Mouse (Mus musculus) liver, postnatal 0 days (tissue): ENCODE measurements around the gene Strada. TPM values are rescaled to one million over a fixed set of nuclear protein-coding genes. Genes with fewer than 3 reads are reported as not detected.

ENCODE experiments used
- ATAC-seq: fragments of 200-750 bp; cut with Nextera tagmentation; 2 replicates; pipeline ENCODE4 v1.8.0; 2017; ENCODE audit warnings: mild to moderate bottlenecking, moderate library complexity
- DNase-seq: peaks from one replicate; pipeline ENCODE4 v3.0.0-alpha.2; 2016
- H3K27ac ChIP-seq: fragments of 300-500 bp; sonication (generic); 2 replicates; pipeline ENCODE4 v1.5.1; 2014; ENCODE audit warnings: antibody characterized with exemption, moderate library complexity, mild to moderate bottlenecking, low read depth
- H3K27me3 ChIP-seq: fragments of 300-500 bp; sonication (generic); 2 replicates; pipeline ENCODE4 v1.6.1; 2014; ENCODE audit warnings: low read length, control low read depth, mixed read lengths; ENCODE audit not compliant: insufficient read depth
- H3K36me3 ChIP-seq: fragments of 300-500 bp; sonication (generic); replicated peaks from 2 replicates; pipeline ENCODE4 v1.6.1; 2014; ENCODE audit warnings: mild to moderate bottlenecking, control low read depth, low read length, moderate library complexity, mixed read lengths; ENCODE audit not compliant: insufficient read depth
- H3K4me1 ChIP-seq: fragments of 300-500 bp; sonication (generic); 2 replicates; pipeline ENCODE4 v1.6.1; 2014; ENCODE audit warnings: antibody characterized with exemption, mild to moderate bottlenecking, control low read depth; ENCODE audit not compliant: insufficient read depth
- H3K4me2 ChIP-seq: fragments of 300-500 bp; sonication (generic); 2 replicates; pipeline ENCODE4 v1.6.1; 2014; ENCODE audit warnings: low read depth, mild to moderate bottlenecking, low read length, moderate library complexity, mixed read lengths
- H3K4me3 ChIP-seq: fragments of 300-500 bp; sonication (generic); 2 replicates; pipeline ENCODE4 v1.5.1; 2014; ENCODE audit warnings: low read depth, low read length
- H3K9ac ChIP-seq: fragments of 300-500 bp; sonication (generic); replicated peaks from 2 replicates; pipeline ENCODE4 v1.6.1; 2014; ENCODE audit warnings: mild to moderate bottlenecking, moderate library complexity
- H3K9me3 ChIP-seq: fragments of 300-500 bp; sonication (generic); 2 replicates; pipeline ENCODE4 v1.6.1; 2016; ENCODE audit warnings: mild to moderate bottlenecking, control low read depth, low read length, mixed read lengths
- CTCF ChIP-seq: sonication (generic); IDR thresholded peaks from 2 replicates; pipeline ENCODE4 v1.5.1; 2016; ENCODE audit warnings: antibody characterized with exemption, low read depth
- EP300 ChIP-seq: IDR thresholded peaks from 2 replicates; pipeline ENCODE4 v1.6.1; 2016; ENCODE audit warnings: antibody characterized with exemption, low read depth, mild to moderate bottlenecking
- WGBS: fragments of 180-500 bp; shearing (Covaris S2); extraction: QIAGEN DNeasy Blood & Tissue Kit; methylation state at CpG from one replicate; pipeline ENCODE4 v1.1.7; 2014; ENCODE audit not compliant: insufficient replicate concordance; 5-methylcytosine and 5-hydroxymethylcytosine counted together
- polyA plus RNA-seq: library from polyadenylated mRNA; unstranded; fragments of >200 nt; fragmentation: Nextera tagmentation; extraction: Ambion mirVana; gene quantifications from 2 replicates; pipeline ENCODE4 v1.2.1, GENCODE M21; 2015

Strada gene
- polyA plus RNA-seq, 1 experiment from 2014 or later, result 4.9 TPM

GRCm38 (mm10) chr11:106198277-106198676 is 3.7 kb downstream of the Strada start:
- no peak overlapping the region for H3K27ac ChIP-seq
- no peaks in the 10 kb centered on the region for H3K9me3 ChIP-seq
- DNase-seq (no peak), ATAC-seq (no peak)
- TF ChIP-seq CTCF (no peak), EP300 (no peak)
- no peak overlapping the region for H3K4me3 ChIP-seq
- no peak overlapping the region for H3K4me2 ChIP-seq
- no peak overlapping the region for H3K9ac ChIP-seq
- H3K36me3 ChIP-seq, result peaks cover 33% of the 10 kb centered on the region
- peaks cover 21% of the 10 kb centered on the region for H3K4me1 ChIP-seq
- 46% methylated on average over 4 of the region's 4 CpGs for WGBS
- no peaks in the 10 kb centered on the region for H3K27me3 ChIP-seq

GRCm38 (mm10) chr11:106195341-106195740 is 6.6 kb downstream of the Strada start:
- no peak overlapping the region for H3K4me3 ChIP-seq
- DNase-seq (no peak), ATAC-seq (no peak)
- no peaks in the 10 kb centered on the region for H3K27me3 ChIP-seq
- no peak overlapping the region for H3K9ac ChIP-seq
- no peak overlapping the region for H3K27ac ChIP-seq
- H3K4me1 ChIP-seq, result peaks cover 28% of the 10 kb centered on the region
- no peak for TF ChIP-seq CTCF
- TF ChIP-seq EP300, result no peak
- H3K4me2 ChIP-seq, result no peak overlapping the region
- no peaks in the 10 kb centered on the region for H3K9me3 ChIP-seq
- H3K36me3 ChIP-seq, result peaks cover 17% of the 10 kb centered on the region; the same call in 1 of the 2 replicates

- Histone ChIP-seq H3K27ac (no peak overlapping the region), H3K9me3 (no peaks in the 10 kb centered on the region), H3K4me3 (no peak overlapping the region), H3K4me1 (peaks cover 28% of the 10 kb centered on the region), H3K36me3 (peaks cover 17% of the 10 kb centered on the region; the same call in 1 of the 2 replicates), H3K27me3 (no peaks in the 10 kb centered on the region), H3K4me2 (no peak overlapping the region), H3K9ac (no peak overlapping the region)
- ATAC-seq, result no peak
- TF ChIP-seq EP300, result no peak
- TF ChIP-seq CTCF, result no peak
- 88% methylated on average over 7 of the region's 7 CpGs for WGBS
- no peak for DNase-seq
Observed at GRCm38 (mm10) chr11:106194891-106195290, 7.1 kb downstream of the Strada start.

GRCm38 (mm10) chr11:106194155-106194541 is 7.8 kb downstream of the Strada start:
- peak overlapping the region; percentile 91 for H3K27ac ChIP-seq
- no peaks in the 10 kb centered on the region for H3K9me3 ChIP-seq
- H3K4me1 ChIP-seq, result peaks cover 28% of the 10 kb centered on the region
- DNase-seq, result no peak
- no peak for ATAC-seq
- TF ChIP-seq EP300 (no peak), CTCF (no peak)
- H3K4me3 ChIP-seq, result peak overlapping the region; percentile 59
- peak overlapping the region; percentile 68 for H3K9ac ChIP-seq
- peaks cover 17% of the 10 kb centered on the region; the same call in 1 of the 2 replicates for H3K36me3 ChIP-seq
- peak overlapping the region; percentile 77 for H3K4me2 ChIP-seq
- H3K27me3 ChIP-seq, result no peaks in the 10 kb centered on the region
- WGBS, result 23% methylated on average over 3 of the region's 3 CpGs

GRCm38 (mm10) chr11:106193371-106194154 is 8.4 kb downstream of the Strada start:
- peak; percentile 96 for ATAC-seq
- Histone ChIP-seq H3K4me1 (peaks cover 28% of the 10 kb centered on the region), H3K9me3 (no peaks in the 10 kb centered on the region), H3K27me3 (no peaks in the 10 kb centered on the region), H3K9ac (peak overlapping the region; percentile 68), H3K4me2 (peak overlapping the region; percentile 77), H3K27ac (peak overlapping the region; percentile 91), H3K36me3 (peaks cover 17% of the 10 kb centered on the region; the same call in 1 of the 2 replicates), H3K4me3 (peak overlapping the region; percentile 59)
- WGBS, result under 1% methylated on average over 42 of the region's 44 CpGs
- DNase-seq, result peak; percentile 100
- TF ChIP-seq CTCF (no peak), EP300 (no peak)

GRCm38 (mm10) chr11:106192657-106193370 is 9.2 kb downstream of the Strada start:
- Histone ChIP-seq H3K9me3 (no peaks in the 10 kb centered on the region), H3K4me3 (peak overlapping the region; percentile 59), H3K27me3 (no peaks in the 10 kb centered on the region), H3K27ac (peak overlapping the region; percentile 76), H3K4me2 (peak overlapping the region; percentile 73), H3K9ac (peak overlapping the region; percentile 60), H3K36me3 (peaks cover 10% of the 10 kb centered on the region; the same call in 1 of the 2 replicates), H3K4me1 (peaks cover 23% of the 10 kb centered on the region)
- ATAC-seq (peak; percentile 52), DNase-seq (no peak)
- 8% methylated on average over 19 of the region's 19 CpGs for WGBS
- no peak for TF ChIP-seq EP300
- peak; percentile 37 for TF ChIP-seq CTCF
